Mouse (Mus musculus) forebrain, embryonic 14.5 days (tissue): Measurements from ENCODE around the gene Slc9a8. TPM values are rescaled to one million over a fixed set of nuclear protein-coding genes. Genes with fewer than 3 reads are reported as not detected.
"Not testable (repeated sequence)": the region's sequence is repeated elsewhere in the genome, so short reads cannot be mapped to it uniquely, and the experiment has no call there.

Source experiments
- ATAC-seq: fragments of 200-750 bp; cut with Nextera tagmentation; 2 replicates; pipeline ENCODE4 v1.8.0; 2017; ENCODE audit warnings: mild to moderate bottlenecking, moderate library complexity
- DNase-seq: peaks from one replicate; pipeline ENCODE4 v3.0.0-alpha.2; 2015; ENCODE audit warnings: low spot score
- H3K27ac ChIP-seq: fragments of 300-500 bp; sonication (generic); 2 replicates; pipeline ENCODE4 v1.5.1; 2014; ENCODE audit warnings: low read depth, mild to moderate bottlenecking, control low read depth, low read length, moderate library complexity
- H3K27me3 ChIP-seq: fragments of 300-500 bp; sonication (generic); replicated peaks from 2 replicates; pipeline ENCODE4 v1.6.1; 2014; ENCODE audit warnings: low read length, control low read depth, mixed read lengths; ENCODE audit not compliant: control insufficient read depth, insufficient read depth
- H3K36me3 ChIP-seq: fragments of 300-500 bp; sonication (generic); 2 replicates; pipeline ENCODE4 v1.6.1; 2014; ENCODE audit warnings: low read length, control low read depth; ENCODE audit not compliant: control insufficient read depth, insufficient read depth
- H3K4me1 ChIP-seq: fragments of 300-500 bp; sonication (generic); 2 replicates; pipeline ENCODE4 v1.6.1; 2014; ENCODE audit warnings: antibody characterized with exemption, low read length, control low read depth; ENCODE audit not compliant: control insufficient read depth, insufficient read depth
- H3K4me2 ChIP-seq: fragments of 300-500 bp; sonication (generic); 2 replicates; pipeline ENCODE4 v1.6.1; 2014; ENCODE audit warnings: mild to moderate bottlenecking, control low read depth, low read length
- H3K4me3 ChIP-seq: fragments of 300-500 bp; sonication (generic); 2 replicates; pipeline ENCODE4 v1.5.1; 2014; ENCODE audit warnings: low read depth, low read length, control low read depth
- H3K9ac ChIP-seq: fragments of 300-500 bp; sonication (generic); 2 replicates; pipeline ENCODE4 v1.6.1; 2014; ENCODE audit warnings: mild to moderate bottlenecking, low read length, control low read depth, moderate library complexity
- H3K9me3 ChIP-seq: fragments of 300-500 bp; sonication (generic); replicated peaks from 2 replicates; pipeline ENCODE4 v1.6.1; 2016; ENCODE audit warnings: low read length, control low read depth, mixed read lengths; ENCODE audit not compliant: control insufficient read depth
- WGBS: fragments of 180-500 bp; shearing (Covaris S2); extraction: QIAGEN DNeasy Blood & Tissue Kit; methylation state at CpG from one replicate; pipeline ENCODE4 v1.1.7; 2014; 5-methylcytosine and 5-hydroxymethylcytosine counted together
- polyA plus RNA-seq: library from polyadenylated mRNA; unstranded; fragments of >200 nt; fragmentation: Nextera tagmentation; extraction: Ambion mirVana; gene quantifications from 2 replicates; pipeline ENCODE4 v1.2.1, GENCODE M21; 2014

The Slc9a8 gene
- polyA plus RNA-seq, 1 experiment from 2014 or later, result 13.8 TPM

- Histone ChIP-seq H3K4me2 (no peak overlapping the region), H3K4me1 (no peaks in the 10 kb centered on the region), H3K9ac (no peak overlapping the region), H3K36me3 (no peaks in the 10 kb centered on the region), H3K27me3 (no peaks in the 10 kb centered on the region), H3K27ac (no peak overlapping the region), H3K9me3 (no peaks in the 10 kb centered on the region), H3K4me3 (no peak overlapping the region)
- WGBS, result 61% methylated on average over 7 of the region's 7 CpGs
- ATAC-seq (no peak), DNase-seq (no peak)
Observed at GRCm38 (mm10) chr2:167380615-167381285, 40.8 kb upstream of the Slc9a8 start.

GRCm38 (mm10) chr2:167381596-167381995, 39.9 kb upstream of the Slc9a8 start:
- no peaks in the 10 kb centered on the region for H3K4me1 ChIP-seq
- no peak overlapping the region for H3K4me3 ChIP-seq
- 87% methylated on average over 7 of the region's 7 CpGs for WGBS
- no peak overlapping the region for H3K4me2 ChIP-seq
- H3K9ac ChIP-seq, result no peak overlapping the region
- DNase-seq, result no peak
- H3K27ac ChIP-seq, result no peak overlapping the region
- no peaks in the 10 kb centered on the region for H3K36me3 ChIP-seq
- ATAC-seq, result no peak
- no peaks in the 10 kb centered on the region for H3K9me3 ChIP-seq
- H3K27me3 ChIP-seq, result no peaks in the 10 kb centered on the region

GRCm38 (mm10) chr2:167382389-167382788, 39.1 kb upstream of the Slc9a8 start:
- no peak for ATAC-seq
- H3K4me2 ChIP-seq, result no peak overlapping the region
- H3K27ac ChIP-seq, result no peak overlapping the region
- H3K9ac ChIP-seq, result no peak overlapping the region
- WGBS, result 85% methylated on average over 7 of the region's 7 CpGs
- no peaks in the 10 kb centered on the region for H3K4me1 ChIP-seq
- no peak for DNase-seq
- no peak overlapping the region for H3K4me3 ChIP-seq
- no peaks in the 10 kb centered on the region for H3K9me3 ChIP-seq
- H3K27me3 ChIP-seq, result no peaks in the 10 kb centered on the region
- H3K36me3 ChIP-seq, result no peaks in the 10 kb centered on the region

GRCm38 (mm10) chr2:167383666-167384083, 37.8 kb upstream of the Slc9a8 start:
- Histone ChIP-seq H3K4me2 (no peak overlapping the region), H3K27ac (no peak overlapping the region), H3K4me3 (no peak overlapping the region), H3K9me3 (no peaks in the 10 kb centered on the region), H3K27me3 (no peaks in the 10 kb centered on the region), H3K4me1 (no peaks in the 10 kb centered on the region), H3K9ac (no peak overlapping the region), H3K36me3 (no peaks in the 10 kb centered on the region)
- WGBS, result 94% methylated on average over 13 of the region's 13 CpGs
- DNase-seq, result no peak
- no peak for ATAC-seq

- H3K4me2 ChIP-seq, result no peak overlapping the region
- DNase-seq (no peak), ATAC-seq (no peak)
- no peaks in the 10 kb centered on the region for H3K27me3 ChIP-seq
- H3K9ac ChIP-seq, result no peak overlapping the region
- H3K9me3 ChIP-seq, result no peaks in the 10 kb centered on the region
- H3K27ac ChIP-seq, result no peak overlapping the region
- H3K4me1 ChIP-seq, result no peaks in the 10 kb centered on the region
- H3K36me3 ChIP-seq, result no peaks in the 10 kb centered on the region
- no peak overlapping the region for H3K4me3 ChIP-seq
- whole genome bisulfite sequencing, result 86% methylated on average over 4 of the region's 4 CpGs
Observed at GRCm38 (mm10) chr2:167386456-167386855, 35.1 kb upstream of the Slc9a8 start.

- no peaks in the 10 kb centered on the region for H3K36me3 ChIP-seq
- no peaks in the 10 kb centered on the region for H3K27me3 ChIP-seq
- H3K4me3 ChIP-seq, result no peak overlapping the region
- ATAC-seq, result no peak
- no peak for DNase-seq
- H3K4me1 ChIP-seq, result no peaks in the 10 kb centered on the region
- no peaks in the 10 kb centered on the region for H3K9me3 ChIP-seq
- H3K27ac ChIP-seq, result no peak overlapping the region
- H3K9ac ChIP-seq, result no peak overlapping the region
- WGBS, result 80% methylated on average over 6 of the region's 6 CpGs
- H3K4me2 ChIP-seq, result no peak overlapping the region
Observed at GRCm38 (mm10) chr2:167386998-167387397, 34.5 kb upstream of the Slc9a8 start.

GRCm38 (mm10) chr2:167394426-167394825, 27.1 kb upstream of the Slc9a8 start:
- Histone ChIP-seq H3K27ac (no peak overlapping the region), H3K36me3 (no peaks in the 10 kb centered on the region), H3K27me3 (no peaks in the 10 kb centered on the region), H3K9ac (no peak overlapping the region), H3K4me1 (no peaks in the 10 kb centered on the region), H3K9me3 (no peaks in the 10 kb centered on the region), H3K4me2 (no peak overlapping the region), H3K4me3 (no peak overlapping the region)
- 91% methylated on average over 7 of the region's 7 CpGs for WGBS
- no peak for DNase-seq
- ATAC-seq, result no peak

- not testable (repeated sequence) for H3K27me3 ChIP-seq, H3K36me3 ChIP-seq, H3K4me3 ChIP-seq, ATAC-seq, DNase-seq, H3K9me3 ChIP-seq, H3K27ac ChIP-seq, H3K9ac ChIP-seq, H3K4me2 ChIP-seq, H3K4me1 ChIP-seq
- 94% methylated on average over 9 of the region's 9 CpGs for WGBS
Observed at GRCm38 (mm10) chr2:167396420-167396819, 25.1 kb upstream of the Slc9a8 start.

- no peaks in the 10 kb centered on the region for H3K27me3 ChIP-seq
- DNase-seq, result no peak
- H3K9ac ChIP-seq, result no peak overlapping the region
- H3K9me3 ChIP-seq, result no peaks in the 10 kb centered on the region
- H3K27ac ChIP-seq, result no peak overlapping the region
- 69% methylated on average over 4 of the region's 4 CpGs for WGBS
- H3K36me3 ChIP-seq, result no peaks in the 10 kb centered on the region
- no peak for ATAC-seq
- H3K4me3 ChIP-seq, result no peak overlapping the region
- H3K4me1 ChIP-seq, result no peaks in the 10 kb centered on the region
- H3K4me2 ChIP-seq, result no peak overlapping the region
Observed at GRCm38 (mm10) chr2:167399012-167399411, 22.5 kb upstream of the Slc9a8 start.
